Mouse (Mus musculus) midbrain, embryonic 15.5 days (tissue): ENCODE results near the gene Rcor1. TPM values are rescaled to one million over a fixed set of nuclear protein-coding genes. Genes with fewer than 3 reads are reported as not detected.
"Not testable (repeated sequence)": the region's sequence is repeated elsewhere in the genome, so short reads cannot be mapped to it uniquely, and the experiment has no call there.

Experiments used
- ATAC-seq: fragments of 200-750 bp; cut with Nextera tagmentation; replicated peaks from 2 replicates; pipeline ENCODE4 v1.8.0; 2017; ENCODE audit warnings: moderate TSS enrichment
- H3K27ac ChIP-seq: fragments of 300-500 bp; sonication (generic); 2 replicates; pipeline ENCODE4 v1.5.1; 2015; ENCODE audit warnings: mild to moderate bottlenecking, inconsistent platforms
- H3K27me3 ChIP-seq: fragments of 300-500 bp; sonication (generic); replicated peaks from 2 replicates; pipeline ENCODE4 v1.6.1; 2015; ENCODE audit warnings: inconsistent platforms
- H3K36me3 ChIP-seq: fragments of 300-500 bp; sonication (generic); replicated peaks from 2 replicates; pipeline ENCODE4 v1.6.1; 2015; ENCODE audit warnings: inconsistent platforms
- H3K4me1 ChIP-seq: fragments of 300-500 bp; sonication (generic); 2 replicates; pipeline ENCODE4 v1.6.1; 2015; ENCODE audit warnings: inconsistent platforms
- H3K4me2 ChIP-seq: fragments of 300-500 bp; sonication (generic); 2 replicates; pipeline ENCODE4 v1.6.1; 2015; ENCODE audit warnings: inconsistent platforms, mild to moderate bottlenecking, moderate library complexity
- H3K4me3 ChIP-seq: fragments of 300-500 bp; sonication (generic); 2 replicates; pipeline ENCODE4 v1.5.1; 2015; ENCODE audit warnings: mild to moderate bottlenecking, inconsistent platforms
- H3K9ac ChIP-seq: fragments of 300-500 bp; sonication (generic); 2 replicates; pipeline ENCODE4 v1.6.1; 2015; ENCODE audit warnings: mild to moderate bottlenecking, inconsistent platforms
- H3K9me3 ChIP-seq: fragments of 300-500 bp; sonication (generic); 2 replicates; pipeline ENCODE4 v1.6.1; 2016; ENCODE audit warnings: inconsistent platforms
- WGBS: fragments of 180-500 bp; shearing (Covaris S2); methylation state at CpG from one replicate; pipeline ENCODE4 v1.1.7; 2015; ENCODE audit warnings: mixed read lengths; 5-methylcytosine and 5-hydroxymethylcytosine counted together
- polyA plus RNA-seq: library from polyadenylated mRNA; unstranded; fragments of >200 nt; fragmentation: Nextera tagmentation; extraction: Ambion mirVana; gene quantifications from 2 replicates; pipeline ENCODE4 v1.2.1, GENCODE M21; 2015

The Rcor1 gene
- polyA plus RNA-seq, 1 experiment from 2014 or later, result 4.7 TPM

DNA sequence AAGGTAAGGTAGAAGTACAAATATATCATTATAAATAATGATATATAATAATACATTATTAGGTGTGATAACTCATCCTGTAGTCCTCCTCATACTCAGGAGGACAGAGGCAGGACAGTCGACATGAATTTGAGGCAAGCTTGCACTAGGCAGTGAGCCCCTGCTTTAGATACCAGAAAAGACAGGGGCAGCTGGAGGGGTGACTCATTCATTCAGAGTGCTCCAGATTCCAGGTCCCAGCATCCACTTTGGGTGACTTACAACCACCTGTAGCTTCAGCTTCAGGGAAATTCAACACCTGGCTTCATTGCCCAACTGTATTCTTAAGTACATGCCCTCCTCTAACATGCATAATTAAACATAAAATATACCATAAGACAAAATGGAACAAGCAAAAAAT, 7.7 kb downstream of the Rcor1 start:
- no peak for ATAC-seq
- H3K9ac ChIP-seq, result no peak overlapping the region
- H3K27me3 ChIP-seq, result no peaks in the 10 kb centered on the region
- H3K4me1 ChIP-seq, result no peaks in the 10 kb centered on the region
- no peaks in the 10 kb centered on the region for H3K36me3 ChIP-seq
- H3K4me3 ChIP-seq, result no peak overlapping the region
- no peak overlapping the region for H3K4me2 ChIP-seq
- H3K27ac ChIP-seq, result no peak overlapping the region
- 96% methylated on average over 1 of the region's 1 CpGs for WGBS
- H3K9me3 ChIP-seq, result no peaks in the 10 kb centered on the region

DNA sequence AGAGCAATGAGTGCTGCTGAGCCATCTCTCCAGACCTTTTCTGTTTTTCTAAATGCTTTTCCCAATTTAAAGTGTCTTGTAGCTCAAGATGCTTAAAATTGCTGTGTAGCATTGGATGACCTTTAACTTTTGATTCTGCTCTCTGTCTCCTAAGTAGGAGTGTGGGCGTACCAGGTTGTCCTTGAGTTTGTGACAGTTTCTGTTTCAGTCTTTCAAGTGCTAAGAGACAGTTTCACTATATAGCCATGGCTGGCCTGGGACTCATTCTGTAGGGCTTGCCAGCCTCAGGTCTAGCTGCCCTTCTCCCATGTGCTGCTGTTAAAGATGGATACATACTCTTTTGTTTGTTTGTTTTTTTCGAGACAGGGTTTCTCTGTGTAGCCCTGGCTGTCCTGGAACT, 9.1 kb downstream of the Rcor1 start:
- H3K27me3 ChIP-seq, result no peaks in the 10 kb centered on the region
- no peak overlapping the region for H3K4me3 ChIP-seq
- no peak overlapping the region for H3K4me2 ChIP-seq
- no peaks in the 10 kb centered on the region for H3K36me3 ChIP-seq
- no peaks in the 10 kb centered on the region for H3K4me1 ChIP-seq
- WGBS, result 96% methylated on average over 2 of the region's 2 CpGs
- H3K9ac ChIP-seq, result no peak overlapping the region
- ATAC-seq, result no peak
- no peaks in the 10 kb centered on the region for H3K9me3 ChIP-seq
- no peak overlapping the region for H3K27ac ChIP-seq

DNA sequence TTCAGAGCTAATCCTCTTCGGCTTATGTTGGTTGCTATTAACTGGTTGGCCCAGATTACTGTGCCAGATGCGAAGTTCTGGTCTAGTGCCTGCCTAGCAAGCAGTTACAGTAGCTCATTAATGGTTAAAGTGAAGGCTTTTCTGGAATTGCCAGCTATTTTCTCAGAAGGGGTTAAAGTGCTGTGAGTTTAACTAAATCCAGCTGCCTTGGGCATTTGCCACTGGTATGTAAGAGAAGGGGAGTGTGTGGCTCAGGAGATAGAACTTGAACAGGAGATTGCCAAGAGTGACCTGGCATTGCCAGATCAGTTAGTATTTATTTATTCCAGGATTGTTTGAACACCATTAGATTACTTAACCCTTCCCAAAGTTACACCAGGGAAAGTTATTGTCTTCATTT, 11.1 kb downstream of the Rcor1 start:
- WGBS, result 87% methylated on average over 2 of the region's 2 CpGs
- Histone ChIP-seq H3K4me2 (no peak overlapping the region), H3K36me3 (no peaks in the 10 kb centered on the region), H3K9ac (no peak overlapping the region), H3K9me3 (no peaks in the 10 kb centered on the region), H3K27ac (no peak overlapping the region), H3K4me3 (no peak overlapping the region), H3K27me3 (no peaks in the 10 kb centered on the region), H3K4me1 (no peaks in the 10 kb centered on the region)
- no peak for ATAC-seq

DNA sequence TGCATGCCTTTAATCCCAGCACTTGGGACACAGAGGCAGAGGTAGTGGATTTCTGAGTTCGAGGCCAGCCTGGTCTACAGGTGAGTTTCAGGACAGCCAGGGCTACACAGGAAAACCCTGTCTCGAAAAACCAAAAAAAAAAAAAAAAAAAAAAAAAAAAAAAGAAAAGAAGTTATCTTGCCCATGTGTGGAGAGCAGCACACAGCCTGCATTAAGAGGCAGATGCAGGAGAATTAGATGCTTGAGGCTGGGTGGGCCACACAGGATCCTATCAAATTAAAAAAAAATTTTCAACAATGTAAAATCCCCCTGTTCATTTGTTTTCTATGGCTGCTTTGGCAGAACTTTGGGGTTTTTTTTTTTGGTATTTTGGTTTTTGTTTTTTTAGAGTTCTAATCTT, 24.2 kb downstream of the Rcor1 start:
- Histone ChIP-seq H3K4me3 (no peak overlapping the region), H3K27ac (no peak overlapping the region), H3K9ac (no peak overlapping the region), H3K27me3 (no peaks in the 10 kb centered on the region), H3K36me3 (no peaks in the 10 kb centered on the region), H3K4me1 (no peaks in the 10 kb centered on the region), H3K4me2 (no peak overlapping the region), H3K9me3 (no peaks in the 10 kb centered on the region)
- ATAC-seq, result no peak
- WGBS, result 92% methylated on average over 2 of the region's 2 CpGs

DNA sequence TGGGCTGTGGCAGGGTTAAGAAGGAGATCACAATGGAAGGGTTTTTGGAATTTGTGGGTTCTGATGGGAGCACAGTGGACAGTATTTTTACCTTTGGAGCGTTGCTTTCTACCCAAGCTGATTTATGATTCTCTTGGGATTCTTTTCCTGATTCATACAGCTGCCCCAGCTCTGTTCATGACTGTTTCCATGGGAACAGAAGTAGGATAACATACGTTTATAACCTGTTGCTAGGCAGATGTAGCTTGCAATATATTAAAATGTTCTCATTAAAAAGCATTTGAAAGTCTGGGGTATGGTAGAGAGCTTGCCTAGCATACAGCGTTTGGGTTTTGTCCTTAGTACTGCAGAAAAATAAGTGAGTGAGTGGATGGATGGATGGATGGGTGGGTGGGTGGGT, 25.1 kb downstream of the Rcor1 start:
- no peaks in the 10 kb centered on the region for H3K27me3 ChIP-seq
- ATAC-seq, result no peak
- WGBS, result 65% methylated on average over 3 of the region's 3 CpGs
- H3K9me3 ChIP-seq, result no peaks in the 10 kb centered on the region
- H3K9ac ChIP-seq, result no peak overlapping the region
- no peak overlapping the region for H3K4me3 ChIP-seq
- no peaks in the 10 kb centered on the region for H3K4me1 ChIP-seq
- no peak overlapping the region for H3K27ac ChIP-seq
- no peak overlapping the region for H3K4me2 ChIP-seq
- H3K36me3 ChIP-seq, result no peaks in the 10 kb centered on the region

DNA sequence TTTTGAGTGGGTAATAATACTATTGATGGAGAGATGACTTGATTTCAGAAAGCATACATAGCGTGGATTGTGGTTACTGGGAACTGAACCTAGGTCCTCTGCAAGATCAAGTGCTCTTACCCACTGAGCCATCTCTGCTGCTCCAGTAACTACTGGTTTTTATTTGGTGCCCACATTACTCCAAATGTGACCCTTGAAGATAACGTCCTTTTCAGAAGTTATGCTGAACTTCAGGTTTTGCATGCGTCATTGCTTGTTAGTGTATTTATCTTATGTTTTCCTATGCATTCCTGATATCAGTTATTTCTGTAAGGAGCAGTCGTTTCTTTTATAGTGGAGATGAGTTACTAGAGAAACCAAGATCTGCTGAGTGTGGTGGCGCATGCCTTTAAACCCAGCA, 26.2 kb downstream of the Rcor1 start:
- H3K27ac ChIP-seq, result no peak overlapping the region
- ATAC-seq, result no peak
- no peaks in the 10 kb centered on the region for H3K36me3 ChIP-seq
- H3K27me3 ChIP-seq, result no peaks in the 10 kb centered on the region
- 94% methylated on average over 5 of the region's 5 CpGs for WGBS
- H3K9ac ChIP-seq, result no peak overlapping the region
- H3K4me2 ChIP-seq, result no peak overlapping the region
- no peaks in the 10 kb centered on the region for H3K4me1 ChIP-seq
- no peak overlapping the region for H3K4me3 ChIP-seq
- H3K9me3 ChIP-seq, result no peaks in the 10 kb centered on the region

DNA sequence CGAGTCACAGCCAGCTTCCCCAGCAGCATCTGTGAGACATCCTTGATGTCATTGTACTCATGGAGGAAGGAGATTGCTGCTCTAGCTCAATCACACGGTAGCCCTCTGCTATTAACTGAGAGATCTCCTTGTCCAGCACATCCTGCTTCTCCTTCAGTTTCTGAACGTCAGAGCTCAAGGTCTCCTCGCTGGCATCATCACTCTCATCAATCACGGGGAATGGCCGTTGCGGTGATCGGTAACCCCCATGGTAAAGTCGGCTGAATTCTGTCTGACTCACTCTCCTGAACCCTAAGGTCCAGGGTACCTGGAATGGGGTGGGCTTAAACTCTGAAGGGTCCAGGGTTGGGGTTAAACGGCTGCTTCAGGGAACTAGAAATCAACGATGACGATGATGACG, 28.7 kb downstream of the Rcor1 start:
- no peak overlapping the region for H3K9ac ChIP-seq
- WGBS, result 90% methylated on average over 13 of the region's 13 CpGs
- no peaks in the 10 kb centered on the region for H3K9me3 ChIP-seq
- no peak overlapping the region for H3K4me2 ChIP-seq
- H3K4me3 ChIP-seq, result no peak overlapping the region
- H3K27ac ChIP-seq, result no peak overlapping the region
- ATAC-seq, result no peak
- H3K36me3 ChIP-seq, result no peaks in the 10 kb centered on the region
- no peaks in the 10 kb centered on the region for H3K27me3 ChIP-seq
- no peaks in the 10 kb centered on the region for H3K4me1 ChIP-seq

DNA sequence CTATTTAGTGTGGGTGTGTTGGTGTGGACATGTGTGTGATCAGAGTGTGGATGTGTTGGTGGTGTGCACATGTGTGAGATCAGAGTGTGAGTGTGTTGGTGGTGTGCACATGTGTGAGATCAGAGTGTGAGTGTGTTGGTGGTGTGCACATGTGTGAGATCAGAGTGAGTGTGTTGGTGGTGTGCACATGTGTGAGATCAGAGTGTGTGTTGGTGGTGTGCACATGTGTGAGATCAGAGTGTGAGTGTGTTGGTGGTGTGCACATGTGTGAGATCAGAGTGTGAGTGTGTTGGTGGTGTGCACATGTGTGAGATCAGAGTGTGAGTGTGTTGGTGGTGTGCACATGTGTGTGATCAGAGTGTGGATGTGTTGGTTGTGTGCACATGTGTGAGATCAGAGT, 30.1 kb downstream of the Rcor1 start:
- not testable (repeated sequence) for H3K4me1 ChIP-seq, H3K4me3 ChIP-seq, H3K27me3 ChIP-seq, H3K4me2 ChIP-seq, H3K9ac ChIP-seq, ATAC-seq, H3K36me3 ChIP-seq, H3K9me3 ChIP-seq, H3K27ac ChIP-seq

DNA sequence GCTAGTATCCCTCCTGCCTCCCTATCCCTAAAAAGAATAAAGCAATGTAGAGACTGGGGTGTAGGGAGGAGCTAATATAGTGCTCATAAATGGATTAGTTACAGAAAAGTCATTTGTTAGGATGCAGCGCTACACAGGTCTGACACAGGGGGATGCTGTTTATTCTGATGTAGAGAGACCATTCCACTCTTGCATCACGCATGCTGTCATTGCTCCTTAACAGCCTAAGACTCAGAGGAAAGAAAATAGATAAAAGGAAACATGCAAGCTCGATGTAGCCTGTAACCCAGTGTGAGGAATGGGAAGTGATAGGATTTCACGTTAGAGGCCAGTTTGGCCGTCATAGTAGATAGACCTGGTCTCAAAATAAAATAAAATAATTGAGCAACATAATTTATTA, 31.9 kb downstream of the Rcor1 start:
- ATAC-seq, result no peak
- no peak overlapping the region for H3K27ac ChIP-seq
- H3K9ac ChIP-seq, result no peak overlapping the region
- no peak overlapping the region for H3K4me2 ChIP-seq
- H3K4me3 ChIP-seq, result no peak overlapping the region
- H3K27me3 ChIP-seq, result no peaks in the 10 kb centered on the region
- no peaks in the 10 kb centered on the region for H3K36me3 ChIP-seq
- WGBS, result 71% methylated on average over 5 of the region's 5 CpGs
- H3K9me3 ChIP-seq, result no peaks in the 10 kb centered on the region
- no peaks in the 10 kb centered on the region for H3K4me1 ChIP-seq

DNA sequence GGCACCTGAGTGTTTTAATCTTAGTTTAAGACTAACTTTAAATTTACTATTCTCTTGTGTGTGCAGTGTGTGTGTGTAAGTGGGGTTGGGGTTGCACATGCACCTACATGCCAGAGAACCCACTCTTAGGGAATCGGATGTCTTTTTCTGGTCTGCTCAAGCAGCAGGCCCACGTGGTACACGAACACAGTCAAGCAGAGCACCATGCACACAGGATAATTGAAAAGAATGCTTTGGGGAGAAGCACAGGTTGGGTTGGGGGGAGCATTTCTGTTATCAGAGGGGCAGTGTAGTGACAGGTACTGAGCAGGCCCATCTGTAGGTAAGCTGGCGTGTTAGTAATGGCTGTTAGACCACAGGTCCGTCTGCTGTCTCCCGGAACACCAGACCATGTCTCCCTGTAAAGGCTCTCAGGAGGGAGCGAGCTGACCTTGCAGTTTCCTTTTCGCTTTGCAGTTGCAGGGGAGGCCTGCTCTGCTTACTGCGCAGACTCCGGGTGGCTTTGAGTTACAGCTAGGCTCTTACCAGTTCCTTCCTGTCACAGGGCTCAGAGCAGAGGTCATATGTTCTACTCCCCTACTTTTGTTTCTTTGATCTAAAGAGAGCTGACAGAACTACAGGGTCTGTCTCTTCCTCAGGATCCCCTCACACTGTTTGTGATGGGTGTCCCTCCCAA, 32.5 kb downstream of the Rcor1 start:
- Histone ChIP-seq H3K4me3 (no peak overlapping the region), H3K4me1 (no peaks in the 10 kb centered on the region), H3K27me3 (no peaks in the 10 kb centered on the region), H3K27ac (0 out of 2 replicates have a peak overlapping the region, but pooled peaks have one; percentile 15), H3K9me3 (no peaks in the 10 kb centered on the region), H3K9ac (no peak overlapping the region), H3K36me3 (no peaks in the 10 kb centered on the region), H3K4me2 (no peak overlapping the region)
- WGBS, result 80% methylated on average over 10 of the region's 10 CpGs
- ATAC-seq, result no peak

DNA sequence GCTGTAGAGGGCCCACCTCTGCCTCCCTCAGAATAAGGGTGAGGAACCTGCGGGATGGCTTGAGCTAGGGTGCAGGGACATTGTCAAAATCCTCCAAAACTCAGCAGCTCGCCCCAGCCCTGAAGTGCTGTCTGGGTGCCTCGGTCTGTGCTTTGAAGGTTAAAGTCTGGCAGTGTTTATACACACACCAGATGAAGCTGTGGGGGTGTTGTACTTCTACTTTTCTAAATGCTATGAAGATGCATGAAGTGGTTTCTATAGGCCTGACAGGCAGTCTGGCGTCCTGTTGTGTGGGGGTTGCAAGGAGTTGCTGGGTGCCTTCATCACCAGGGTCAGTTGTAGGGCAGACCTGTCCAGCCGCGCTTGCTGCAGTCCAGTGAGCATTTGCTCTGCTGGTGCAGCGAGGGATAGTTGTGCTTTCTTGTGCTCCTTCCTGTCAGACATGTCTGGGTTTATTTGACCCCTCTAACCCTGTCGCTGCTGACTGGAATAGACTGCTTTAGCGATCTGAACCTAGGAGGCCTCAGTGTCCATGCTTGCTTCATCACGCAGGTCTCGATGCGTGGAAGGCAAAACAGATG, 37.3 kb downstream of the Rcor1 start:
- no peak for ATAC-seq
- 85% methylated on average over 12 of the region's 12 CpGs for WGBS
- Histone ChIP-seq H3K27ac (no peak overlapping the region), H3K4me3 (no peak overlapping the region), H3K27me3 (no peaks in the 10 kb centered on the region), H3K4me2 (no peak overlapping the region), H3K9ac (no peak overlapping the region), H3K9me3 (no peaks in the 10 kb centered on the region), H3K4me1 (no peaks in the 10 kb centered on the region), H3K36me3 (no peaks in the 10 kb centered on the region)

DNA sequence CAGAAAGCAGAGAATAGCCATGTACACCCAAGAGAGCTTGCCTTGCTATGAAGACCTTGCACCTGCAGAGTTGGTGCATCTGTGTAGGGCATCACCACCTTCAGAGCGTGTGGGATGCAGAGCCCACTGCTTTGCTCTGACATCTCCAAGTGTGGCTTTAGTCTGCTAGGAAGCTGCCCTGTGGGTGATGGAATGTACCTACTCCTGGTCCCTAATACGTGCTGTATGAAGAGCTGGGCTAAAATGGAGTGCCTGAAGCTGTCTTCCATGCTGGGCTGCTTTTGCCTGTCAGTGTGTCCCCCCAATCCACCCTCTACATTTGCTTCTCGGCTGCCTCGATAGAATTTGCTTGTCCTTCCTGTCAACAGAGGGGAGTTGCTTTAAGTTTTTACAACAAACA, 46.4 kb downstream of the Rcor1 start:
- Histone ChIP-seq H3K27ac (no peak overlapping the region), H3K9ac (no peak overlapping the region), H3K4me3 (no peak overlapping the region), H3K4me2 (no peak overlapping the region), H3K9me3 (no peaks in the 10 kb centered on the region), H3K36me3 (no peaks in the 10 kb centered on the region), H3K4me1 (peaks cover 18% of the 10 kb centered on the region), H3K27me3 (no peaks in the 10 kb centered on the region)
- ATAC-seq, result no peak
- 85% methylated on average over 4 of the region's 4 CpGs for WGBS

DNA sequence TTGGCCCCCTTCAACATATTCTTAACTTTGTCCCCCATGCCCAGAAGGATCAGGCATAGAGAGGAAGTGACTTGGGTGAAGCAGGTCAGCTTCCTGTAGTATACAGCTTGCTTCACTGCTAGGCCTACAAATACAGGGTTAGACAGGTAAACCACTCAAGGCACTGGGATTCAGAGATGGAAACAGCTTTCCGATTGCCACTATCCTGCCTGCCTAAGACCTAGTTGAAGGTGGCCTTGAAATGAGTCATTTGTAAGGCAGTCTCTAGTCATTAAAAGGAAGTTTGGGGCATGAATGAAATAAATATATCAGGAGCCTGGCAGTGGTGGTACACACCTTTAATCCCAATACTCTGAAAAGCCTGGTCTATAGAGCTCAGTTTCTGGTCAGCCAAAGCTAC, 47.9 kb downstream of the Rcor1 start:
- Histone ChIP-seq H3K4me3 (no peak overlapping the region), H3K36me3 (no peaks in the 10 kb centered on the region), H3K9me3 (no peaks in the 10 kb centered on the region), H3K27me3 (no peaks in the 10 kb centered on the region), H3K27ac (no peak overlapping the region), H3K4me2 (no peak overlapping the region), H3K9ac (no peak overlapping the region), H3K4me1 (peaks cover 18% of the 10 kb centered on the region)
- no peak for ATAC-seq
- 98% methylated on average over 1 of the region's 1 CpGs for WGBS
